Mouse (Mus musculus): ENCODE results near the gene Tbx1. TPM values are rescaled to one million over a fixed set of nuclear protein-coding genes. Genes with fewer than 3 reads are reported as not detected.

Tbx1 gene
- polyA plus RNA-seq, 1 experiment from 2014 or later: 1.2 TPM

DNA sequence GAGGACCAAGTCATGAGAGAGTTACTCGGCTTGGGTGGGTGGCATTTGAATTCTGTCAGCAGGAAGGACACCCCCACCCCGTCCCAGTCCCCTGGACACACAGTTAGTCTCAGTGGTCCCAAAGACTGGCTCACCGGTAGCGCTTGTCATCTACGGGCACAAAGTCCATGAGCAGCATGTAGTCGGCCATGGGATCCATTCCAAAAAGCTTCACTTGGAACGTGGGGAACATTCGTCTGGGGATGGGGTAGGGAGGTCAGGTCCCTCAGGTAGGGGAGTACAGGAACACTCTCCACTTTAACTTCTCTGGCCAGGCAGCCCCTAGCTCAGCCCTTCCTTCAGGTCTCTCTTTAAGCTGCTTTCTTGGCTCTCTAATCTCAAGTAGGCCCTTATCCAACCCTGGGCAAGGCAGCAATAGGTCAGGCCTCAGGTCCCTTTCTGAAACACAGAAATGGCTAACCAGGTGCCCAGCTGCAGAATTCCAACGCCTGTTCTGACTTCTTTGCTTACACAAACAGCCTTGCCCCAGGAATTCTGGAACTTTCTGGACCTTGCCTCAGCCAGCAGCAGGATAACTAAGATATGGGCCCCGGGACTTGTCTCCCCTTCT, 5.5 kb downstream of the Tbx1 start:
- H3K4me1 ChIP-seq (replicated peaks): peaks cover 40% of the 10 kb centered on the region
- no peak overlapping the region for H3K27ac ChIP-seq (replicated peaks)
- no peaks in the 10 kb centered on the region for H3K36me3 ChIP-seq
- H3K9ac ChIP-seq: no peak overlapping the region
- 14% methylated on average over 10 of the region's 10 CpGs for WGBS
- peaks cover 92% of the 10 kb centered on the region for H3K27me3 ChIP-seq
- H3K4me2 ChIP-seq: 0 out of 2 replicates have a peak overlapping the region, but pooled peaks have one; percentile 59
- ATAC-seq (ENCODE audit: low FRiP score, low read depth): no peak
- H3K9me3 ChIP-seq: no peaks in the 10 kb centered on the region
- H3K4me3 ChIP-seq: no peak overlapping the region; the same call in 1 of the 2 replicates

DNA sequence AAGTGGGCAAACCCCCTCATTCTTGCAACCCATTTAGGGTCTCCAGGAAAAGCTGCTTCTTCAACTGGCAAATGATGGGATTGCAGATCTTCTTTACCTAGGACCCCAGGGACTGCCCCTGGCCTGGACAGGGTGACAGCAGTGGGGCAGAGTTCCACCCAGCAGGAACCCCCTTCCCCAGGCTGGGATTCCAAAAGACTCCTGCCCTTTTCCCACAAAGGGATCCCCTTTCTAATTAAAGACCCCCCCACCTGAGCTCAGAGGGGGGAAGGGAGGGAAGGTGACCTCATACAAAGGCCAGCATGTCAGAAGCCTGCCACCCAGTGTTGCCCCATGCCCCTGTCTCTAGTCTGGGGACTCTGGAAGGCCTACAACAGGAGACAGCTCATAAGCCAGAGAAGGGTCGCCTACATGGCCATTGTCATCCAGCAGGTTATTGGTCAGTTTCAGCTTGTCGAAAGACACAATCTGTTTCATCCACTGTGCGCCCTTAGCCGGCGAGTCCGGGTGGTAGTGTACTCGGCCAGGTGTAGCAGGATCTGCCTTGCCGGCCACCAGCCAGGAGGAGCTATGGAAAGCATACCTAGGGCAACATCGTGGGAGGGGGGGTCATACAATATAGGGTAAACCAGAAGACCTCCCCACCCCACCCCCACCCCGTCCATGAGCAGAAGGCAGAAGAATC, 6.7 kb downstream of the Tbx1 start:
- H3K9me3 ChIP-seq: no peaks in the 10 kb centered on the region
- no peak overlapping the region for H3K4me3 ChIP-seq
- H3K4me1 ChIP-seq (replicated peaks): peaks cover 39% of the 10 kb centered on the region
- H3K9ac ChIP-seq: no peak overlapping the region
- WGBS: 17% methylated on average over 10 of the region's 10 CpGs
- peaks cover 89% of the 10 kb centered on the region for H3K27me3 ChIP-seq
- H3K36me3 ChIP-seq: no peaks in the 10 kb centered on the region
- H3K27ac ChIP-seq (replicated peaks): no peak overlapping the region
- ATAC-seq (ENCODE audit: low FRiP score, low read depth): no peak
- H3K4me2 ChIP-seq: no peak overlapping the region

DNA sequence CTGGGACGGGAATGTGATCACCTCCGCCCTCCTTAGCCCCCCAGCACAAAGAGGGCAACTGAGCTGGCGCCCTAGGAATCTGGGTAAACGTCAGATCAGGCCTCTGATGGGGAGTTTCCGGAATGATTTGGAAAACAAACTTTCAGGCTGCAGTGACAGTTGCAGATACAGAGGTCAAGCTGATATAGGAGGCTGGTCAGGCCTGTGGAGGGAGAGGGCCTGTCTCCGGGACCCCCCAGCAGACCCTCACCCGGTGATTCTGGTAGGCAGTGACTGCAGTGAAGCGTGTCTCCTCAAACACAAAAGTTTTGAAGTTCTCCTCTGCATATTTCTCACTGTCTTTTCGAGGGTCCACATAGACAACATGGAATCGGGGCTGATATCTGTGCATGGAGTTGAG, 7.3 kb downstream of the Tbx1 start:
- Histone ChIP-seq H3K4me1 (replicated peaks) (peaks cover 39% of the 10 kb centered on the region), H3K4me2 (no peak overlapping the region), H3K27me3 (peaks cover 88% of the 10 kb centered on the region), H3K27ac (replicated peaks) (no peak overlapping the region), H3K9ac (no peak overlapping the region), H3K36me3 (no peaks in the 10 kb centered on the region), H3K4me3 (no peak overlapping the region), H3K9me3 (no peaks in the 10 kb centered on the region)
- 13% methylated on average over 10 of the region's 10 CpGs for WGBS
- no peak for ATAC-seq (ENCODE audit: low FRiP score, low read depth)

DNA sequence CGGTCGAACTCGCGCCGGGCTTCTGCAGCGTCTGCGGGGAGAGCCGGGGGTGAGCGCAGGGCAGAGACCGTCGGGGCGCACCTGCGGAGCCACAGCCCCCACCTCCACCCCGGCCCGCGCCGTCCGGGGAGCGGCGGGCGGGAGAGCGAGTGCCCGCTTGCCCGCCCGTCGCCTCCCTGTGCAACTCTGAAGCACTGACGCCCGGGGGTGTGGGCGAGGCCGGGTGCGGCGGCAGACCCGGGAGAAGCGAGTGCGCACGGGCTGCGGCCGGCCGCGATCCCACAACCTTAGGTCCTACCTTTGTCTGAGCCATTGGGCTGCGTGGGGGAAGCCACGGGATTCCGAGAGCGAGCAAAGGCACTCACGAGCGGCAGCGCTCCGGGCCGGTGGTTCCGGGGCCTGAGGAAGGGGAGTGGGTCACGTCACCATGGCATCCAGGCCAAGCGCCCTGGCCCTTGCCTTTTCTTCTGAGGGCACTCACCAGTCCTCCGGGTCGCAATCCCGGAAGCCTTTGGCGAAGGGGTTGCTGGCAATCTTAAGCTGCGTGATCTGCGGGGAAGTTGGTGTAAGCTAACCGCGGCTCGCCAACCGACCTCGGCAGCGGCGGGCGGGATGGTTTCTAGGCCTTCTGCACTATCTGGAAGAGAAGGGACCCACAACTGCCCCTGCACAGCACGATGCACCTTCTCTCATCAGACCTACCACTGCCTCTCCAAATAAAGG, 7.9 kb downstream of the Tbx1 start:
- Histone ChIP-seq H3K4me1 (replicated peaks) (peaks cover 33% of the 10 kb centered on the region), H3K4me3 (peak overlapping the region; percentile 39), H3K4me2 (peak overlapping the region; percentile 62), H3K9ac (no peak overlapping the region), H3K27me3 (peaks cover 88% of the 10 kb centered on the region), H3K9me3 (no peaks in the 10 kb centered on the region), H3K27ac (replicated peaks) (no peak overlapping the region), H3K36me3 (no peaks in the 10 kb centered on the region)
- ATAC-seq (ENCODE audit: low FRiP score, low read depth): peak; percentile 7; the same call in 1 of the 2 replicates
- WGBS: 3% methylated on average over 57 of the region's 67 CpGs

DNA sequence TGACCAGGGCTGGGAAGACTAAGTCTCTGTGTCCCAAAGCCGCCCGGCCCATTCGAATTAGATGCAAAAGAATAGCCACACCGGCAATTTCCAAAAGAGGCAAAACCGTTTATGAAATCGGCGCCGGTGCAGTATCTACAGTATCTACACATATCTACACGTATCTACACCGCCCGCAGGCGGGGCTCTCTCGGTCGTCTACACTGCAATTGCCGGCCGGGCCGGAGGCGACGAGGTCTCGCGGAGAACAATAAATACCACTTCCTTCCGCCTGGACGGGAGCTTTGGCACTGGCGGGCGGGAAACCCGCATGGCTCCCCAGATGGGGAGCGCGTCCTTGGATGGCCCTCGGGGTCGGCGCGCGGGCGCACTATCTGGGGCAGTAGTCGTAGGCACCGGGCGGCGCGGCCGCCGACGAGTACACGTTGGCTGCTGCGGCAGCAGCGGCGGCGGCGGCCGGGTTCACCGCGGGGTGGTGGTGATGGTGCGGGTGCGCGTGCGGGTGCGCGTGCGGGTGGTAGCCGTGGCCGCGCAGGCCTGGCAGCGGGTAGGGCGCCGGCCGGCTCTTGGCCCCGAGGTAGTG, 8.8 kb downstream of the Tbx1 start:
- Histone ChIP-seq H3K4me2 (peak overlapping the region; percentile 62), H3K27me3 (peaks cover 92% of the 10 kb centered on the region), H3K9me3 (no peaks in the 10 kb centered on the region), H3K27ac (replicated peaks) (no peak overlapping the region), H3K36me3 (no peaks in the 10 kb centered on the region), H3K4me1 (replicated peaks) (peaks cover 28% of the 10 kb centered on the region), H3K4me3 (peak overlapping the region; percentile 39), H3K9ac (no peak overlapping the region; the same call in 1 of the 2 replicates)
- ATAC-seq (ENCODE audit: low FRiP score, low read depth): peak; percentile 13; the same call in 1 of the 2 replicates
- WGBS: under 1% methylated on average over 64 of the region's 66 CpGs

DNA sequence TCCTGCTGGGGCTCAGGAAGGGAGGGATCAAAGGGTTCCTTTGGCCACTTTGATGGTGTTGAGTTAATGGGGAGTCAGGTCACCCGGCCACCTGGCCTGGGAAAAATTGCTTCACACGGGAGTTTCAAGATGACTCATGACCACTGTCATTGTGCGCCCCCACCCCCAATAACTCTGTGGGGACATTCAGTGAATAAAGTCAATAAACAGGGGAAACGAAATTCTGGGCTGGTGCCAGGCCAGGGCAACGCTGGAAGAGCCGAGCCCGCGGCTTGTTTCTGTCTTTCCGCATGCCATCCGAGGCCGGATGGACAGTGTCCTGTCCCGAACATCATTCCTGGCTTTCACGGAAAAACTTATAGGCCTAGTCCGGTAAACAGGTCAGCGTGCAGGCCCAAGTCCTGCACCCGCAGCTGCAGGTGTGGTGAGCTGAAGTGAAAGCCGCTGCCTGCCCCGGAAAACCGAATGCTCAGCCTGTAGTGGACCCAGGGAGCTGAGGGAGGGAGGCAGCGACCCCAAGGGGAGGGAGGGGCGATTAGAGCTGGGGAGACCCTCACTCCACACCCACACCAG, 9.3 kb downstream of the Tbx1 start:
- ATAC-seq (ENCODE audit: low FRiP score, low read depth): no peak
- WGBS: 3% methylated on average over 21 of the region's 21 CpGs

DNA sequence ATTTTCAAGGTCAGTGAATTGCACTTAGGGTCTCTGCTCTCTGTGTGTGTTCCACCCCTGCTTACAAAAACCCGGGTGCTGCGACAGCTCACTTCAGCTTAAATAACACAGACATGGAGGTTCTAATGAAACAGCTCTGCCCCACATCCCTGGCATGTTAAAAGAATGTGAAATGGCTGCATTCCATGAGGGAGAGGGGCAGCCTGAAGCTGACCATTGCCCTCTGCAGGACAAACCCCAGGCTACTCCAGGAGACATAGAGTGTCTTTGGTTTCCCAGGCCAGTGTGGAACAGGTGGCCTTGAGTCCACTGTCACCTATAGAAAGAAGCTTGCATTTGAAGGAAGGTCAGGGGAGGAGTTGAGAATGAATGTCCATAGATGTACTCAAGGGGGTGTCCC, 10.1 kb downstream of the Tbx1 start:
- no peak overlapping the region for H3K4me2 ChIP-seq
- no peaks in the 10 kb centered on the region for H3K36me3 ChIP-seq
- no peak overlapping the region for H3K4me3 ChIP-seq
- WGBS: 23% methylated on average over 2 of the region's 2 CpGs
- H3K9ac ChIP-seq: no peak overlapping the region
- peaks cover 19% of the 10 kb centered on the region for H3K4me1 ChIP-seq (replicated peaks)
- peaks cover 82% of the 10 kb centered on the region for H3K27me3 ChIP-seq
- no peak overlapping the region for H3K27ac ChIP-seq (replicated peaks)
- ATAC-seq (ENCODE audit: low FRiP score, low read depth): no peak
- H3K9me3 ChIP-seq: no peaks in the 10 kb centered on the region

More for the DNA sequence above, 9.3 kb downstream of the Tbx1 start:
- Histone ChIP-seq H3K27ac (replicated peaks) (no peak overlapping the region), H3K4me1 (replicated peaks) (peaks cover 22% of the 10 kb centered on the region), H3K9me3 (no peaks in the 10 kb centered on the region), H3K9ac (no peak overlapping the region), H3K36me3 (no peaks in the 10 kb centered on the region), H3K4me2 (peak overlapping the region; percentile 62), H3K27me3 (peaks cover 90% of the 10 kb centered on the region), H3K4me3 (peak overlapping the region; percentile 39)

DNA sequence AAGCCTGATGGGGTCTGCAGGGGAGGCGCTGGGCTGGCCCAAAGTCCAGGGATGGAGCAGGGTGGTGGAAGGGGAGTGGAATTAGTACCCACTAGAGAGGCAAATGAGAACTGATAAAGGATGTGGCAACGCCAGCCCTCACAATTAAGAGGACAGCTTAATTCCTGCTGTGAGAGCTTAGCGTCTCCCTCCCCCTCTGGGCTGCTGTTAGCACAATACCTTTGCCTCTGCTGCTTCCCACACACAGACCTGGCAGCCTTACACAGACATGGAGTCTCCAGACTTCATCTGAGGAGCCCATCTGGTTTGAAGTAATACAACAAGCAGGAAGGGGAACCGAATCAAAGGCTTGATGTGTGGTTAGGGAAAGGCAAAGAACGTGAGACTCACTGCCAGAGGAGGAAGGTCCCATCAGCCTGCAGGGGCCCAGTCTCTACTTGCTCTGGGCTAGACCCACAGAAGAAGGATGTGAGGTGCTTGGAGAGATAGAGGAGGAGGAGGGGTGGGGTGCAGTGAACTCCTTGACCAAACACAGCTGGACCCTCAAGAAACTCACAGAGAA, 12.8 kb downstream of the Tbx1 start:
- WGBS: 26% methylated on average over 5 of the region's 5 CpGs
- H3K27me3 ChIP-seq: peaks cover 57% of the 10 kb centered on the region

DNA sequence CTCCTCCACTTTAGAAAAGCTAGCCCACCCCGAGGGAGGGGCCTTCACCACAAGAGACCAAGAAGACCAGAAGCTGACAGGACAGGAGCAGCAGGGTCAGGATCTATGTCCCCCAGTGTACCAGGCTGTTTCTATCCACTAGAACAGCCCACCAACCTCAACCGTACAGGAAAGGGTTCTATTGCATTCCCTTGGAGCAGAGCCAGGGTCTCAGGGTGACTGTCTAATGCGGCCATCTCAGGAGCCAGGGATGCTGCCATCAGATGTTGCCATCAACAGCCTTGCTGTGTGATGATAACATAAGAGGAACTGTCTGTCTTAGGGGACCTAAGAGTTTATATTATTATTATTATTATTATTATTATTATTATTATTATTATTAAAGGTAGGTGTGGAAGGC, 13.4 kb downstream of the Tbx1 start:
- H3K9ac ChIP-seq: no peak overlapping the region
- H3K4me2 ChIP-seq: no peak overlapping the region
- WGBS: 47% methylated on average over 3 of the region's 3 CpGs
- ATAC-seq (ENCODE audit: low FRiP score, low read depth): no peak
- H3K27me3 ChIP-seq: peaks cover 51% of the 10 kb centered on the region
- no peaks in the 10 kb centered on the region for H3K36me3 ChIP-seq
- H3K4me1 ChIP-seq (replicated peaks): peaks cover 13% of the 10 kb centered on the region
- H3K9me3 ChIP-seq: no peaks in the 10 kb centered on the region
- H3K27ac ChIP-seq (replicated peaks): no peak overlapping the region
- H3K4me3 ChIP-seq: no peak overlapping the region

More for the DNA sequence above, 12.8 kb downstream of the Tbx1 start:
- Histone ChIP-seq H3K9me3 (no peaks in the 10 kb centered on the region), H3K9ac (no peak overlapping the region), H3K4me3 (no peak overlapping the region), H3K4me2 (no peak overlapping the region), H3K27ac (replicated peaks) (no peak overlapping the region), H3K4me1 (replicated peaks) (peaks cover 19% of the 10 kb centered on the region), H3K36me3 (no peaks in the 10 kb centered on the region)
- ATAC-seq (ENCODE audit: low FRiP score, low read depth): no peak

DNA sequence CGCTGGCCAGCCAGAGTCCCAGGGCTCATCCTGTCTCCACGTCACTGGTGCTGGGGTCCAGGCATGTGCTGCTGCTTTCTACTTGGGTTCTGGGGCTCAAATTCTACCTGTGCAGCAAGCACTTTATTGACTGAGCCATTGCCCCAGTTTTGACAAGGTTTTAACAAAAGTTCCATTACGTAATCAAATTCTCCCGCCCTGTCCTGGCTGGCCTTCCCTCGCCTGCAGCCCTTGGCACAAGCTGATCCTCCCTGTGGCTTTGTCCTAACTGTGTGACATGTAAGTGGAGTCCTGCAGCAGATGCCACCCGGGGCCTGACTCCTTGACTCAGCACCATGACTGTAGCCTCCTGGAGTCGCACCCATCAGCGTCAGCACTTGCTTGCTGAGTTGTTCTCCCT, 16.3 kb downstream of the Tbx1 start:
- 80% methylated on average over 8 of the region's 8 CpGs for WGBS
- Histone ChIP-seq H3K4me1 (replicated peaks) (no peaks in the 10 kb centered on the region), H3K9ac (no peak overlapping the region), H3K27me3 (peaks cover 23% of the 10 kb centered on the region), H3K9me3 (no peaks in the 10 kb centered on the region), H3K36me3 (no peaks in the 10 kb centered on the region), H3K27ac (replicated peaks) (no peak overlapping the region), H3K4me2 (no peak overlapping the region), H3K4me3 (no peak overlapping the region)
- no peak for ATAC-seq (ENCODE audit: low FRiP score, low read depth)

DNA sequence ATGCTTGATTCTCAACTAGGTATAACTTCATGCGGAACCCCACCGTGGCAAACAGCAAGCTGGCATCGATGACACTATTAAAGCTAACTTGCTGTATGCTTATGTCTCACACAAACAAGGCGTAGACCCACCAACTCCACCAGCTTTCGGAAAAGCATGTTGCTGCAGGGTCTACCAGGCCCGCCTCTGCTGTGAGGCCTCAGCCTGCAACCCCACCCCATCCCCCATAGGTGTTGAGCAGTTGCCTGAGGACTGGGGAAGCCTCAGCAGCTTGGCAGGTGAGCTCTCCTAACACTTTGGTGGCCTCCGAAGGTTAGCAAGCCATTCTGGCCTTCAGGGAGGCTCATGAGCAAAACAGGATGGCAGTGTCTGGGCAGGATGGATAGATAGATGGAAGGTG, 21.9 kb downstream of the Tbx1 start:
- no peak overlapping the region for H3K9ac ChIP-seq
- H3K27ac ChIP-seq (replicated peaks): no peak overlapping the region
- no peaks in the 10 kb centered on the region for H3K36me3 ChIP-seq
- ATAC-seq (ENCODE audit: low FRiP score, low read depth): no peak
- H3K4me3 ChIP-seq: no peak overlapping the region
- no peaks in the 10 kb centered on the region for H3K9me3 ChIP-seq
- no peaks in the 10 kb centered on the region for H3K4me1 ChIP-seq (replicated peaks)
- 76% methylated on average over 7 of the region's 7 CpGs for WGBS
- H3K27me3 ChIP-seq: no peaks in the 10 kb centered on the region
- no peak overlapping the region for H3K4me2 ChIP-seq
